Mouse (Mus musculus): ENCODE data around the gene Ddx39b.

DNA sequence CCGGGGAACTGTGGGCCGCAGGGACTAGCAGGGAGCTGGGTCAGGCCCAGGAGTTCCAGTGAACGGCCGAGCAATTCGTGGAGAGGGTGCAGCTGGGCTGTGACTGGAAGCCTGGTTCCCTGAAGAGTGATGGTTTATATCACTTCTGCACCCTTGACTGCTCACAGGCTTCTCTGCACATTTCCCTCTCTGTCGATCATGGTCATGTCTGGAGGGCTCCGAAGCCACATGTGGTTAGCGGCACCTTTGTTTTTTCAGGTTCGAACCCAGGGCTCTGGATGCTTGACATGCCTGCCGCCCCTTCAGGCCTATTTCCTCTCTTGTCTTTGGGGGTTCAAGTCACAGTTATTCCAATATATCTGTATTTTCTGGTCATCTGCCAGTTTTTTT is 36.2 kb upstream of the Ddx39b start:
- TF ChIP-seq GATA1 (IDR thresholded peaks at IDR 0.05; ENCODE audit: borderline replicate concordance, low read length), result no peak
- no peak for TF ChIP-seq FLI1 (IDR thresholded peaks at IDR 0.05; ENCODE audit: low read length)

Data from megakaryocyte, embryonic 14.5 days (primary cell).